ENCODE assay signal across 9 mouse cellular contexts in genomic region chr8:87199461-87200131, GRCm38 (mm10).
DNase-seq lines count a peak whose midpoint lies in the region; ATAC-seq lines count a peak whose summit lies in the region.
"Had no signal": no experiment of that assay in that cellular context is flagged by ENCODE, and none has a peak within 500 bp of the region (broad histone marks: within the 10 kb centered on the region; RNA-seq: fewer than 3 reads in every experiment).

No protein-coding gene starts in this region.

- peak overlapping the region; percentile 56 for H3K27ac ChIP-seq in embryonic facial prominence, embryonic 12.5 days
- H3K27ac ChIP-seq in hindbrain, embryonic 15.5 days (replicated peaks): no peak overlapping the region
- no peak overlapping the region for H3K27ac ChIP-seq in neural tube, embryonic 12.5 days
- H3K27ac ChIP-seq: macrophage had no signal

- DNase-seq in kidney, postnatal 4 days: peak; percentile 40 to 62
- DNase-seq in kidney, adult 8-10 months: no peak
- DNase-seq in layer of hippocampus, adult 9-10 months (ENCODE audit: low spot score): no peak
- no peak for DNase-seq in urinary bladder, adult 18-20 months (ENCODE audit: low spot score in 2 of 2)

- H3K4me2 ChIP-seq in embryonic facial prominence, embryonic 12.5 days (replicated peaks): peak overlapping the region; percentile 21
- no peak overlapping the region for H3K4me2 ChIP-seq in hindbrain, embryonic 15.5 days
- peak overlapping the region; percentile 32 for H3K4me2 ChIP-seq in neural tube, embryonic 12.5 days (replicated peaks)

- no peaks in the 10 kb centered on the region for H3K36me3 ChIP-seq in embryonic facial prominence, embryonic 12.5 days
- no peaks in the 10 kb centered on the region for H3K36me3 ChIP-seq in hindbrain, embryonic 15.5 days
- H3K36me3 ChIP-seq in neural tube, embryonic 12.5 days: no peaks in the 10 kb centered on the region

- ATAC-seq in embryonic facial prominence, embryonic 12.5 days (ENCODE audit: insufficient number of reproducible peaks, insufficient read depth, low FRiP score, low TSS enrichment): peak; percentile 72
- ATAC-seq in hindbrain, embryonic 15.5 days (ENCODE audit: low FRiP score, low read depth): peak; percentile 72
- ATAC-seq in neural tube, embryonic 12.5 days (ENCODE audit: low FRiP score, low read depth): 0 out of 2 replicates have a peak, but pooled peaks have one; percentile 41
- ATAC-seq in megakaryocyte, adult 5-6 weeks (ENCODE audit: poor library complexity, severe bottlenecking): no peak

- 3% methylated on average over 8 of the region's 8 CpGs for WGBS in embryonic facial prominence, embryonic 12.5 days
- WGBS in hindbrain, embryonic 15.5 days: 4% methylated on average over 8 of the region's 8 CpGs
- 2% methylated on average over 8 of the region's 8 CpGs for WGBS in neural tube, embryonic 12.5 days

- H3K9ac ChIP-seq in embryonic facial prominence, embryonic 12.5 days: no peak overlapping the region
- H3K9ac ChIP-seq in hindbrain, embryonic 15.5 days: no peak overlapping the region
- no peak overlapping the region for H3K9ac ChIP-seq in neural tube, embryonic 12.5 days

- no peaks in the 10 kb centered on the region for H3K27me3 ChIP-seq in embryonic facial prominence, embryonic 12.5 days
- no peaks in the 10 kb centered on the region for H3K27me3 ChIP-seq in hindbrain, embryonic 15.5 days
- no peaks in the 10 kb centered on the region for H3K27me3 ChIP-seq in neural tube, embryonic 12.5 days (replicated peaks)

- H3K4me1 ChIP-seq in embryonic facial prominence, embryonic 12.5 days: peaks cover 30% of the 10 kb centered on the region
- H3K4me1 ChIP-seq in hindbrain, embryonic 15.5 days (replicated peaks): peaks cover 19% of the 10 kb centered on the region
- peaks cover 16% of the 10 kb centered on the region for H3K4me1 ChIP-seq in neural tube, embryonic 12.5 days

- H3K4me3 ChIP-seq in embryonic facial prominence, embryonic 12.5 days: no peak overlapping the region
- H3K4me3 ChIP-seq in hindbrain, embryonic 15.5 days: no peak overlapping the region
- no peak overlapping the region for H3K4me3 ChIP-seq in neural tube, embryonic 12.5 days

- H3K9me3 ChIP-seq in embryonic facial prominence, embryonic 12.5 days: no peaks in the 10 kb centered on the region
- H3K9me3 ChIP-seq in hindbrain, embryonic 15.5 days: no peaks in the 10 kb centered on the region
- no peaks in the 10 kb centered on the region for H3K9me3 ChIP-seq in neural tube, embryonic 12.5 days

Comparison
In these comparisons a context has a peak if more than half of its experiments do, and no peak if none do; other contexts are left out.
1. DNase-seq: peak in kidney, postnatal 4 days (2 of 2); none in kidney, adult 8-10 months (0 of 2), layer of hippocampus, adult 9-10 months (single experiment) and urinary bladder, adult 18-20 months (0 of 2).